Mouse (Mus musculus) intestine, embryonic 15.5 days (tissue): ENCODE measurements around the gene Dcun1d5. TPM values are rescaled to one million over a fixed set of nuclear protein-coding genes. Genes with fewer than 3 reads are reported as not detected.

Experiments used
- ATAC-seq: fragments of 200-750 bp; cut with Nextera tagmentation; 2 replicates; pipeline ENCODE4 v1.8.0; 2017; ENCODE audit warnings: moderate TSS enrichment, moderate library complexity
- H3K27ac ChIP-seq: fragments of 300-500 bp; sonication (generic); 2 replicates; pipeline ENCODE4 v1.5.1; 2015; ENCODE audit warnings: mild to moderate bottlenecking, inconsistent platforms
- H3K27me3 ChIP-seq: fragments of 300-500 bp; sonication (generic); replicated peaks from 2 replicates; pipeline ENCODE4 v1.6.1; 2015; ENCODE audit warnings: inconsistent platforms
- H3K36me3 ChIP-seq: fragments of 300-500 bp; sonication (generic); 2 replicates; pipeline ENCODE4 v1.6.1; 2015; ENCODE audit warnings: inconsistent platforms
- H3K4me1 ChIP-seq: fragments of 300-500 bp; sonication (generic); replicated peaks from 2 replicates; pipeline ENCODE4 v1.6.1; 2015; ENCODE audit warnings: inconsistent platforms
- H3K4me2 ChIP-seq: fragments of 300-500 bp; sonication (generic); replicated peaks from 2 replicates; pipeline ENCODE4 v1.6.1; 2015; ENCODE audit warnings: mild to moderate bottlenecking, inconsistent platforms
- H3K4me3 ChIP-seq: fragments of 300-500 bp; sonication (generic); replicated peaks from 2 replicates; pipeline ENCODE4 v1.5.1; 2015; ENCODE audit warnings: inconsistent platforms
- H3K9ac ChIP-seq: fragments of 300-500 bp; sonication (generic); 2 replicates; pipeline ENCODE4 v1.6.1; 2015; ENCODE audit warnings: inconsistent platforms
- H3K9me3 ChIP-seq: fragments of 300-500 bp; sonication (generic); 2 replicates; pipeline ENCODE4 v1.6.1; 2016; ENCODE audit warnings: inconsistent platforms
- WGBS: fragments of 180-500 bp; shearing (Covaris S2); methylation state at CpG from one replicate; pipeline ENCODE4 v1.1.7; 2015; 5-methylcytosine and 5-hydroxymethylcytosine counted together
- polyA plus RNA-seq: library from polyadenylated mRNA; unstranded; fragments of >200 nt; fragmentation: Nextera tagmentation; extraction: Ambion mirVana; gene quantifications from 2 replicates; pipeline ENCODE4 v1.2.1, GENCODE M21; 2015

Dcun1d5 gene
- polyA plus RNA-seq, 1 experiment from 2014 or later, result 123 TPM

GRCm38 (mm10) chr9:7221024-7221423 lies 36.7 kb downstream of the Dcun1d5 start:
- Histone ChIP-seq H3K4me2 (no peak overlapping the region), H3K36me3 (no peaks in the 10 kb centered on the region), H3K27me3 (no peaks in the 10 kb centered on the region), H3K27ac (no peak overlapping the region), H3K4me3 (no peak overlapping the region), H3K9ac (no peak overlapping the region), H3K9me3 (no peaks in the 10 kb centered on the region), H3K4me1 (no peaks in the 10 kb centered on the region)
- WGBS, result 80% methylated on average over 5 of the region's 5 CpGs
- no peak for ATAC-seq

GRCm38 (mm10) chr9:7221460-7221859 lies 37.1 kb downstream of the Dcun1d5 start:
- Histone ChIP-seq H3K27ac (no peak overlapping the region), H3K4me1 (no peaks in the 10 kb centered on the region), H3K4me2 (no peak overlapping the region), H3K4me3 (no peak overlapping the region), H3K9ac (no peak overlapping the region), H3K9me3 (no peaks in the 10 kb centered on the region), H3K36me3 (no peaks in the 10 kb centered on the region), H3K27me3 (no peaks in the 10 kb centered on the region)
- ATAC-seq, result no peak
- 69% methylated on average over 7 of the region's 7 CpGs for WGBS

GRCm38 (mm10) chr9:7238619-7239018 lies 54.3 kb downstream of the Dcun1d5 start:
- no peak overlapping the region for H3K4me3 ChIP-seq
- no peaks in the 10 kb centered on the region for H3K36me3 ChIP-seq
- ATAC-seq, result no peak
- H3K9ac ChIP-seq, result no peak overlapping the region
- no peak overlapping the region for H3K27ac ChIP-seq
- H3K9me3 ChIP-seq, result no peaks in the 10 kb centered on the region
- H3K27me3 ChIP-seq, result no peaks in the 10 kb centered on the region
- 94% methylated on average over 1 of the region's 1 CpGs for WGBS
- H3K4me2 ChIP-seq, result no peak overlapping the region
- H3K4me1 ChIP-seq, result no peaks in the 10 kb centered on the region

- Histone ChIP-seq H3K4me1 (no peaks in the 10 kb centered on the region), H3K9ac (no peak overlapping the region), H3K9me3 (no peaks in the 10 kb centered on the region), H3K36me3 (no peaks in the 10 kb centered on the region), H3K27ac (no peak overlapping the region), H3K4me3 (no peak overlapping the region), H3K27me3 (no peaks in the 10 kb centered on the region), H3K4me2 (no peak overlapping the region)
- ATAC-seq, result no peak
- WGBS, result 84% methylated on average over 2 of the region's 2 CpGs
Observed at GRCm38 (mm10) chr9:7239967-7240366, 55.6 kb downstream of the Dcun1d5 start.

- Histone ChIP-seq H3K4me2 (no peak overlapping the region), H3K36me3 (no peaks in the 10 kb centered on the region), H3K4me1 (no peaks in the 10 kb centered on the region), H3K27ac (no peak overlapping the region), H3K9ac (no peak overlapping the region), H3K27me3 (no peaks in the 10 kb centered on the region), H3K9me3 (no peaks in the 10 kb centered on the region), H3K4me3 (no peak overlapping the region)
- ATAC-seq, result no peak
- 58% methylated on average over 1 of the region's 1 CpGs for WGBS
Observed at GRCm38 (mm10) chr9:7252797-7253654, 68.7 kb downstream of the Dcun1d5 start.

Other genes with a start within 250 kb of the Dcun1d5 start
- 11.0 and 11.6 TPM in 2 replicates for gene Dync2h1, start 74 bp upstream of the Dcun1d5 start, polyA plus RNA-seq
- 0.83 and 0.86 TPM in 2 replicates for gene Mmp13, start 88.0 kb downstream of the Dcun1d5 start, polyA plus RNA-seq
- not detected in 2 replicates for gene Mmp12, start 159.9 kb downstream of the Dcun1d5 start, polyA plus RNA-seq
- gene Mmp1b, start 203.5 kb downstream of the Dcun1d5 start, polyA plus RNA-seq, result not detected in 2 replicates